Mouse (Mus musculus) CD4-positive naive resting alpha-beta T cell, adult 57 days (primary cell): ENCODE measurements around the gene Sos1. TPM values are rescaled to one million over a fixed set of nuclear protein-coding genes. Genes with fewer than 3 reads are reported as not detected.

Experiments used
- total RNA-seq: library from RNA; stranded (reverse); gene quantifications from one replicate; pipeline ENCODE4 v1.2.4, GENCODE M21; 2023

The Sos1 gene
- 30.0 TPM for total RNA-seq

GRCm38 (mm10) chr17:80480031-80480854, at the start of gene Sos1:
Sos1 (minus strand) TSS chr17:80480453.

GRCm38 (mm10) chr17:80372989-80373725, 107.1 kb downstream of the Sos1 start, which contains the start of gene Gm10190:
Gm10190 (minus strand) TSS chr17:80373541.

Other genes starting within 250 kb of the Sos1 start
- gene Morn2, start 190.2 kb downstream of the Sos1 start, total RNA-seq = not detected
- 32.3 TPM for gene Dhx57, start 190.0 kb downstream of the Sos1 start, total RNA-seq
- gene Arhgef33, start 173.0 kb downstream of the Sos1 start, total RNA-seq = 4.1 TPM
- not detected for gene Gm10190, start 106.9 kb downstream of the Sos1 start, total RNA-seq
- 0.33 TPM for gene Cdkl4, start 97.4 kb upstream of the Sos1 start, total RNA-seq
- gene Map4k3, start 248.0 kb upstream of the Sos1 start, total RNA-seq = 25.0 TPM